Mouse (Mus musculus): ENCODE measurements around the gene Tusc2. TPM values are rescaled to one million over a fixed set of nuclear protein-coding genes. Genes with fewer than 3 reads are reported as not detected.

The Tusc2 gene
- polyA plus RNA-seq, 1 experiment from 2014 or later = 41.6 TPM

DNA sequence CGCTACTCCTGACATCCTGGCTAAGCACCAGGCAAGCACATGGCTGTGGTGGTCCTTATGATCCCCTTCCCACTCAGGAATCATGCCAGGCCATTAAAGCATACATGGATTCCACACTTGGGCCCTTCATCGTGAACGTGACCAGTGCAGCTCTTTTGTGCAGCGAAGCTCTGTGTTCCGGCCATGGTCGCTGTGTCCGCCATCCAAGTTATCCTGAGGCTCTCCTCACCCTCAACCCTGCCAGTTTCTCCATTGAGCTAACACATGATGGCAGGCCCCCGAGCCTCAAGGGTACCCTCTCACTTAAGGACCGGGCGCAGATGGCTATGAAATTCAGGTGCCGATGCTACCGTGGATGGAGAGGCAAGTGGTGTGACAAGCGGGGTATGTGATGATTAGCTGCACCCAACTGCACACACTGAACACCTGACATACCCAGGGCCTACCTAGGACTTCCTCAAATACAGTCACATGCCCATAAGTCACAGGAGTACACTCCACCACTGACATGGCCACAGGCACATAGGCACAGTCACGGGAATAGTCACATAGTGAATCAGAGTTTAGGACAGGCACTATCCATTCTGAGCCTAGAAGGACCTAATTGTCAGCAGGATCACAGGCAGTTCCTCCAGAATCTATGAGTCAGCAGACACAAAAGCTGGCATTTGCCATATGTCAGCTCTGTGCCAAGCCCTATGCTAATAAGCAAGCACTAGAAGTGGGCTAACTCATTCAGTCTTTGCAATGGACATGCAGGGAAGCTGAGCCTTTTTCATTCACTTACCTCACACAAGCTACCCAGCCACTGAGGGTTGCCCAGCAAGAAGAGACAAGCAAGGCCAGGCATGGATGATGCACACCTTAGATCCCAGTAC, 16.2 kb downstream of the Tusc2 start:
- Histone ChIP-seq H3K4me2 (replicated peaks; ENCODE audit: low read depth) (0 out of 2 replicates have a peak overlapping the region, but pooled peaks have one; percentile 91), H3K4me3 (ENCODE audit: low read depth, low read length) (no peak overlapping the region), H3K9me3 (ENCODE audit: control insufficient read depth) (no peaks in the 10 kb centered on the region), H3K27me3 (replicated peaks; ENCODE audit: control insufficient read depth, insufficient read depth, low read length) (no peaks in the 10 kb centered on the region), H3K27ac (ENCODE audit: low read depth, low read length) (no peak overlapping the region; the same call in 1 of the 2 replicates), H3K9ac (ENCODE audit: low read depth, low read length) (no peak overlapping the region), H3K36me3 (ENCODE audit: control insufficient read depth, insufficient read depth) (peaks cover 17% of the 10 kb centered on the region), H3K4me1 (replicated peaks; ENCODE audit: control insufficient read depth, insufficient read depth, low read length) (0 out of 2 replicates have a peak, but pooled peaks cover 5% of the 10 kb centered on the region)
- 93% methylated on average over 14 of the region's 14 CpGs for WGBS
- ATAC-seq = no peak
- TF ChIP-seq CTCF (IDR thresholded peaks at IDR 0.05; ENCODE audit: low read depth) = no peak

DNA sequence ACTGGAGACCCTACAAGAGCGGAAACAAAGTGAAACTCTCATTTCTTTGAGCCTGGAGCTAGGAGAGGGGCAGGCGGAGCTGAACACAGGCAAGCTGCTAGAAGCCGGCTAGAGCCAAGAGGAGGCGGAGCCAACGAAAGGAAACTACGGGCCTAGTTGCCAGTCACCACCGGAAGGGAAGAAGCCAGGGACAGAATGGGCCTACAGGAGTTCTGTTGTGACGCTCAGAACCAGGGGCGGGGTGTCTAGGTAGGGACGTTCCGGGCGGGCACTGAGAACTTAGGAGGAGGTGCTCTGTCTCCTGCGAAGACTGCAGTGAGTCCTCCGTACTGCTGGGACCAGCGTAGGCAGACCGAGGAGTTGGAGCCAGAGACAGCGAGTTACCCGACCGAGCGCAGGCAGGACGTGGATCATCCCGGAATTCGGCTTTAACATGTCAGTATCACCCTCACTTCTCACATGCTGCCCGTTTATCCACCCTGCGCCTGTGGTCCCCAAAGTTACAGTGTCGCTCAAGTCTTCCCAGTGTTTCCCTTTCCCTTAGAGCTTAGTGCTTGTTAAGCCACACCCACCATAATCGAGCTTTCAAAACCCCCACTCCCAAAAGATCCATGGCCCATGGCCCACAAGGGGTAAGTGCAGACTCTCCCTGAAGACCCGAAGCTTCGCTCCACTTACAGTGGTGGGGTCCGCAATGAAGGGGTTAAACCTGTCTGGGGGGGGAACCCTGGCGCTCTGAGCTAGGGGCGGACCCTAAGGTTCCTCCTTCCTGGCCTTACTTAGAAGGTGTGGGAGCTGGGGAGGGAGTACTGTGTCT, 17.7 kb downstream of the Tusc2 start, which contains the start of gene Hyal3:
Hyal3 (plus strand) TSS at position 318 of the 817 bp plus-strand sequence.
- peak; percentile 60 for ATAC-seq

DNA sequence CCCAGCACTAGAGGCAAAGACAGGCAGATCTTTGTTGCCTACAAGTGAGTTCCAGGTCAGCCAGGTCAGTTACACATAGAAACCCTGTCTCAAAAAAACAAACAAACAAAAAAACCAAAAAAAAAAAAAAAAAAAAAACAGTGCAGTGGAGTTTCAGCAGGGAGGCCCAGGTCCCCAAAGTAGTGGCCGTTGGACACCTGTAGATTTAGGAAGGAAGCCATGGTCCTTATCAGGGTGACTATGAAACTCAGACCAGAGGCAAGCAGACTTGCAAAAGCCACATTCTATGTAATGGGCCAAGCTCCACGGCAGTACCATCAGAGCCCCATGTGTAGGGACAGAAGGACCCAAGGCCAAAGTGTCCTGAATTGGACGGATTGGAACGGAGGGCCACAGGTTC, 18.5 kb downstream of the Tusc2 start:
- Histone ChIP-seq H3K9me3 (ENCODE audit: control insufficient read depth) (no peaks in the 10 kb centered on the region), H3K4me2 (replicated peaks; ENCODE audit: low read depth) (peak overlapping the region; percentile 91), H3K9ac (ENCODE audit: low read depth, low read length) (peak overlapping the region; percentile 70; the same call in 1 of the 2 replicates), H3K27ac (ENCODE audit: low read depth, low read length) (no peak overlapping the region), H3K36me3 (ENCODE audit: control insufficient read depth, insufficient read depth) (peaks cover 18% of the 10 kb centered on the region), H3K4me3 (ENCODE audit: low read depth, low read length) (peak overlapping the region; percentile 51), H3K4me1 (replicated peaks; ENCODE audit: control insufficient read depth, insufficient read depth, low read length) (peaks cover 8% of the 10 kb centered on the region; the same call in 1 of the 2 replicates), H3K27me3 (replicated peaks; ENCODE audit: control insufficient read depth, insufficient read depth, low read length) (no peaks in the 10 kb centered on the region)
- 63% methylated on average over 4 of the region's 4 CpGs for WGBS
- no peak for ATAC-seq
- no peak for TF ChIP-seq CTCF (IDR thresholded peaks at IDR 0.05; ENCODE audit: low read depth)

More for the DNA sequence above, 17.7 kb downstream of the Tusc2 start, which contains the start of gene Hyal3:
- Histone ChIP-seq H3K27ac (ENCODE audit: low read depth, low read length) (peak within 1 kb of the TSS; percentile 84), H3K4me1 (replicated peaks; ENCODE audit: control insufficient read depth, insufficient read depth, low read length) (0 out of 2 replicates have a peak, but pooled peaks cover 5% of the 10 kb centered on the region), H3K9ac (ENCODE audit: low read depth, low read length) (peak within 1 kb of the TSS; percentile 70), H3K36me3 (ENCODE audit: control insufficient read depth, insufficient read depth) (peaks cover 18% of the 10 kb centered on the region), H3K27me3 (replicated peaks; ENCODE audit: control insufficient read depth, insufficient read depth, low read length) (no peaks in the 10 kb centered on the region), H3K4me3 (ENCODE audit: low read depth, low read length) (peak within 1 kb of the TSS; percentile 51), H3K4me2 (replicated peaks; ENCODE audit: low read depth) (peak within 1 kb of the TSS; percentile 91), H3K9me3 (ENCODE audit: control insufficient read depth) (no peaks in the 10 kb centered on the region)
- under 1% methylated on average over 32 of the region's 32 CpGs for WGBS
- TF ChIP-seq CTCF (IDR thresholded peaks at IDR 0.05; ENCODE audit: low read depth) = no peak

DNA sequence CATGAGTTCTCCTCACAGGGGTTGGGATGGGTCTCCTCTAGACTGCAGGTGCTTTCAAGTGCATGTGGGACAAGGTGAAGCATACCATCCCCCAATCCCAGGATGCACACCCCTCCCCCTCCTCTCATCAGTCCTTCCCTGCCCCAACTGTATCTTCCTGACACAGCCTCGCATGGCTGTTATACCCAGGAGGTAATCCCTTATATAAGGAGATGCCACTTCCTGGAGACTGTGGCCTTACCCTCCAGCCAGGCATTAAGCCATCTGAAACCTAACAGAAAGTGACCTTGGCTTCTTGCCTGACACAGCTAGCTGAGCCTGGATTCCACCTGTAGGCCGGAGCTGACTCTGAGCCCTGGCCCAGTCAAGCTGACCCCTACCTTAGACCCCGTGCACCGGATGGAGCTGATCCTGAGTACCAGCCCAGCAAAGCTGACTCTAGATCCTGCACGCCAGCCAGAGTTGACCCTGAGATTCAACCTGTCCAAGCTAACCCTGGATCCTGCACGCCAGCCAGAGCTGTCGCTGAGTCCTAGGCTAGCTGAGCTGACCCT, 19.5 kb downstream of the Tusc2 start:
- no peak overlapping the region for H3K9ac ChIP-seq (ENCODE audit: low read depth, low read length)
- H3K4me1 ChIP-seq (replicated peaks; ENCODE audit: control insufficient read depth, insufficient read depth, low read length) = peaks cover 4% of the 10 kb centered on the region; the same call in 1 of the 2 replicates
- H3K9me3 ChIP-seq (ENCODE audit: control insufficient read depth) = no peaks in the 10 kb centered on the region
- H3K27me3 ChIP-seq (replicated peaks; ENCODE audit: control insufficient read depth, insufficient read depth, low read length) = no peaks in the 10 kb centered on the region
- 93% methylated on average over 7 of the region's 7 CpGs for WGBS
- H3K4me3 ChIP-seq (ENCODE audit: low read depth, low read length) = no peak overlapping the region
- ATAC-seq = no peak
- no peak overlapping the region for H3K4me2 ChIP-seq (replicated peaks; ENCODE audit: low read depth)
- TF ChIP-seq CTCF (IDR thresholded peaks at IDR 0.05; ENCODE audit: low read depth) = no peak
- no peak overlapping the region for H3K27ac ChIP-seq (ENCODE audit: low read depth, low read length)
- peaks cover 18% of the 10 kb centered on the region for H3K36me3 ChIP-seq (ENCODE audit: control insufficient read depth, insufficient read depth)

DNA sequence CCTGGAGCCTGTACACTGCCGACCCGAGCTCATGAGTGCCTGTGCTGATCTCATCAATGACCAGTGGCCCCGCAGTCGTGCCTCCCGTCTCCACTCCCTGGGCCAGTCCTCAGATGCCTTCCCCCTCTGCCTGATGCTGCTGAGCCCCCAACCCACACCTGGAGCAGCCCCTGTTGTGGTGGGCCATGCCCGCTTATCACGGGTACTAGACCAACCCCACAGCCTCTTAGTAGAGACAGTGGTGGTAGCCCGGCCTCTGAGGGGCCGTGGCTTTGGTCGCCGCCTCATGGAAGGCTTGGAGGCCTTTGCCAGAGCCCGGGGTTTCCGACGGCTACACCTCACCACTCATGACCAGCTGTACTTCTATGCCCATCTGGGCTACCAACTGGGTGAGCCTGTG, 20.1 kb downstream of the Tusc2 start:
- Histone ChIP-seq H3K9me3 (ENCODE audit: control insufficient read depth) (no peaks in the 10 kb centered on the region), H3K9ac (ENCODE audit: low read depth, low read length) (no peak overlapping the region), H3K27me3 (replicated peaks; ENCODE audit: control insufficient read depth, insufficient read depth, low read length) (no peaks in the 10 kb centered on the region), H3K36me3 (ENCODE audit: control insufficient read depth, insufficient read depth) (peaks cover 18% of the 10 kb centered on the region), H3K4me1 (replicated peaks; ENCODE audit: control insufficient read depth, insufficient read depth, low read length) (peaks cover 4% of the 10 kb centered on the region; the same call in 1 of the 2 replicates), H3K4me3 (ENCODE audit: low read depth, low read length) (no peak overlapping the region), H3K4me2 (replicated peaks; ENCODE audit: low read depth) (no peak overlapping the region), H3K27ac (ENCODE audit: low read depth, low read length) (no peak overlapping the region)
- TF ChIP-seq CTCF (IDR thresholded peaks at IDR 0.05; ENCODE audit: low read depth) = no peak
- no peak for ATAC-seq
- 93% methylated on average over 14 of the region's 14 CpGs for WGBS

Measured in intestine, postnatal 0 days (tissue).